Mouse (Mus musculus): ENCODE results near the gene Gmds. TPM values are rescaled to one million over a fixed set of nuclear protein-coding genes. Genes with fewer than 3 reads are reported as not detected.

Gmds gene
- polyA plus RNA-seq, 1 experiment from 2014 or later = 46.8 TPM

- 84% methylated on average over 8 of the region's 8 CpGs for WGBS
- no peaks in the 10 kb centered on the region for H3K27me3 ChIP-seq
- peaks cover 8% of the 10 kb centered on the region; the same call in 1 of the 2 replicates for H3K4me1 ChIP-seq
- no peak overlapping the region for H3K4me3 ChIP-seq
- H3K9me3 ChIP-seq = no peaks in the 10 kb centered on the region
- H3K4me2 ChIP-seq = no peak overlapping the region
- no peaks in the 10 kb centered on the region for H3K36me3 ChIP-seq
- no peak for ATAC-seq (ENCODE audit: insufficient number of reproducible peaks, low FRiP score, low TSS enrichment, low read depth)
- H3K27ac ChIP-seq = no peak overlapping the region
- no peak overlapping the region for H3K9ac ChIP-seq
These were observed 459.6 kb downstream of the Gmds start for GRCm38 (mm10) chr13:31878805-31879477.

- no peak overlapping the region for H3K4me2 ChIP-seq
- WGBS = 39% methylated on average over 4 of the region's 4 CpGs
- peaks cover 8% of the 10 kb centered on the region; the same call in 1 of the 2 replicates for H3K4me1 ChIP-seq
- no peak overlapping the region for H3K9ac ChIP-seq
- no peak overlapping the region for H3K27ac ChIP-seq
- no peak overlapping the region for H3K4me3 ChIP-seq
- H3K36me3 ChIP-seq = no peaks in the 10 kb centered on the region
- ATAC-seq (ENCODE audit: insufficient number of reproducible peaks, low FRiP score, low TSS enrichment, low read depth) = 0 out of 2 replicates have a peak, but pooled peaks have one; percentile 61
- no peaks in the 10 kb centered on the region for H3K9me3 ChIP-seq
- no peaks in the 10 kb centered on the region for H3K27me3 ChIP-seq
These were observed 461.5 kb downstream of the Gmds start for GRCm38 (mm10) chr13:31877061-31877460.

- no peak overlapping the region for H3K4me2 ChIP-seq
- peaks cover 8% of the 10 kb centered on the region; the same call in 1 of the 2 replicates for H3K4me1 ChIP-seq
- no peak overlapping the region for H3K27ac ChIP-seq
- H3K36me3 ChIP-seq = no peaks in the 10 kb centered on the region
- ATAC-seq (ENCODE audit: insufficient number of reproducible peaks, low FRiP score, low TSS enrichment, low read depth) = no peak
- no peaks in the 10 kb centered on the region for H3K27me3 ChIP-seq
- H3K9ac ChIP-seq = no peak overlapping the region
- no peaks in the 10 kb centered on the region for H3K9me3 ChIP-seq
- no peak overlapping the region for H3K4me3 ChIP-seq
- WGBS = 68% methylated on average over 3 of the region's 3 CpGs
These were observed 464.1 kb downstream of the Gmds start for GRCm38 (mm10) chr13:31874427-31874826.

- Histone ChIP-seq H3K4me2 (no peak overlapping the region), H3K9me3 (no peaks in the 10 kb centered on the region), H3K27me3 (no peaks in the 10 kb centered on the region), H3K4me3 (no peak overlapping the region), H3K27ac (no peak overlapping the region), H3K4me1 (peaks cover 8% of the 10 kb centered on the region; the same call in 1 of the 2 replicates), H3K36me3 (no peaks in the 10 kb centered on the region), H3K9ac (no peak overlapping the region)
- ATAC-seq (ENCODE audit: insufficient number of reproducible peaks, low FRiP score, low TSS enrichment, low read depth) = no peak
- WGBS = 77% methylated on average over 1 of the region's 1 CpGs
These were observed 465.3 kb downstream of the Gmds start for GRCm38 (mm10) chr13:31873269-31873668.

GRCm38 (mm10) chr13:31864786-31865185 lies 473.8 kb downstream of the Gmds start:
- no peak overlapping the region for H3K27ac ChIP-seq
- H3K9me3 ChIP-seq = no peaks in the 10 kb centered on the region
- WGBS = 82% methylated on average over 5 of the region's 5 CpGs
- no peaks in the 10 kb centered on the region for H3K36me3 ChIP-seq
- H3K9ac ChIP-seq = no peak overlapping the region
- H3K4me1 ChIP-seq = no peaks in the 10 kb centered on the region
- H3K27me3 ChIP-seq = no peaks in the 10 kb centered on the region
- ATAC-seq (ENCODE audit: insufficient number of reproducible peaks, low FRiP score, low TSS enrichment, low read depth) = no peak
- no peak overlapping the region for H3K4me3 ChIP-seq
- no peak overlapping the region for H3K4me2 ChIP-seq

GRCm38 (mm10) chr13:31863461-31863860 lies 475.1 kb downstream of the Gmds start:
- H3K27me3 ChIP-seq = no peaks in the 10 kb centered on the region
- no peak for ATAC-seq (ENCODE audit: insufficient number of reproducible peaks, low FRiP score, low TSS enrichment, low read depth)
- no peak overlapping the region for H3K4me3 ChIP-seq
- 52% methylated on average over 9 of the region's 9 CpGs for WGBS
- H3K9ac ChIP-seq = no peak overlapping the region
- H3K4me1 ChIP-seq = no peaks in the 10 kb centered on the region
- H3K27ac ChIP-seq = no peak overlapping the region
- H3K9me3 ChIP-seq = no peaks in the 10 kb centered on the region
- no peak overlapping the region for H3K4me2 ChIP-seq
- H3K36me3 ChIP-seq = no peaks in the 10 kb centered on the region

- no peaks in the 10 kb centered on the region for H3K36me3 ChIP-seq
- 87% methylated on average over 5 of the region's 5 CpGs for WGBS
- ATAC-seq (ENCODE audit: insufficient number of reproducible peaks, low FRiP score, low TSS enrichment, low read depth) = no peak
- H3K9ac ChIP-seq = no peak overlapping the region
- no peak overlapping the region for H3K27ac ChIP-seq
- H3K4me1 ChIP-seq = no peaks in the 10 kb centered on the region
- no peaks in the 10 kb centered on the region for H3K27me3 ChIP-seq
- H3K4me2 ChIP-seq = no peak overlapping the region
- no peaks in the 10 kb centered on the region for H3K9me3 ChIP-seq
- H3K4me3 ChIP-seq = no peak overlapping the region
These were observed 478.3 kb downstream of the Gmds start for GRCm38 (mm10) chr13:31860200-31860599.

- no peak for ATAC-seq (ENCODE audit: insufficient number of reproducible peaks, low FRiP score, low TSS enrichment, low read depth)
- no peaks in the 10 kb centered on the region for H3K9me3 ChIP-seq
- no peak overlapping the region for H3K4me2 ChIP-seq
- no peak overlapping the region for H3K27ac ChIP-seq
- no peaks in the 10 kb centered on the region for H3K27me3 ChIP-seq
- no peak overlapping the region for H3K9ac ChIP-seq
- WGBS = 27% methylated on average over 4 of the region's 4 CpGs
- H3K4me1 ChIP-seq = 0 out of 2 replicates have a peak, but pooled peaks cover 3% of the 10 kb centered on the region
- no peaks in the 10 kb centered on the region for H3K36me3 ChIP-seq
- H3K4me3 ChIP-seq = no peak overlapping the region
These were observed 484.5 kb downstream of the Gmds start for GRCm38 (mm10) chr13:31854000-31854399.

GRCm38 (mm10) chr13:31853564-31853963 lies 485.0 kb downstream of the Gmds start:
- Histone ChIP-seq H3K4me1 (0 out of 2 replicates have a peak, but pooled peaks cover 3% of the 10 kb centered on the region), H3K36me3 (no peaks in the 10 kb centered on the region), H3K27me3 (no peaks in the 10 kb centered on the region), H3K9ac (no peak overlapping the region), H3K4me2 (no peak overlapping the region), H3K9me3 (no peaks in the 10 kb centered on the region), H3K27ac (no peak overlapping the region), H3K4me3 (no peak overlapping the region)
- WGBS = 9% methylated on average over 2 of the region's 2 CpGs
- no peak for ATAC-seq (ENCODE audit: insufficient number of reproducible peaks, low FRiP score, low TSS enrichment, low read depth)

GRCm38 (mm10) chr13:31849258-31849971 lies 489.1 kb downstream of the Gmds start:
- ATAC-seq (ENCODE audit: insufficient number of reproducible peaks, low FRiP score, low TSS enrichment, low read depth) = no peak
- Histone ChIP-seq H3K4me3 (no peak overlapping the region), H3K4me1 (0 out of 2 replicates have a peak, but pooled peaks cover 3% of the 10 kb centered on the region), H3K4me2 (no peak overlapping the region), H3K9me3 (no peaks in the 10 kb centered on the region), H3K36me3 (no peaks in the 10 kb centered on the region), H3K27me3 (no peaks in the 10 kb centered on the region), H3K9ac (no peak overlapping the region), H3K27ac (no peak overlapping the region)
- WGBS = 19% methylated on average over 5 of the region's 5 CpGs

GRCm38 (mm10) chr13:31835802-31836201 lies 502.7 kb downstream of the Gmds start:
- ATAC-seq (ENCODE audit: insufficient number of reproducible peaks, low FRiP score, low TSS enrichment, low read depth) = no peak
- Histone ChIP-seq H3K9ac (no peak overlapping the region), H3K9me3 (no peaks in the 10 kb centered on the region), H3K27ac (no peak overlapping the region), H3K36me3 (no peaks in the 10 kb centered on the region), H3K4me3 (no peak overlapping the region), H3K4me1 (no peaks in the 10 kb centered on the region), H3K27me3 (peaks cover 5% of the 10 kb centered on the region; the same call in 1 of the 2 replicates), H3K4me2 (no peak overlapping the region)
- 83% methylated on average over 4 of the region's 4 CpGs for WGBS

- no peak for ATAC-seq (ENCODE audit: insufficient number of reproducible peaks, low FRiP score, low TSS enrichment, low read depth)
- H3K36me3 ChIP-seq = no peaks in the 10 kb centered on the region
- no peaks in the 10 kb centered on the region for H3K4me1 ChIP-seq
- no peaks in the 10 kb centered on the region for H3K9me3 ChIP-seq
- no peak overlapping the region for H3K27ac ChIP-seq
- WGBS = 48% methylated on average over 9 of the region's 9 CpGs
- no peak overlapping the region for H3K4me2 ChIP-seq
- 0 out of 2 replicates have a peak, but pooled peaks cover 2% of the 10 kb centered on the region for H3K27me3 ChIP-seq
- H3K4me3 ChIP-seq = no peak overlapping the region
- H3K9ac ChIP-seq = no peak overlapping the region
These were observed 508.2 kb downstream of the Gmds start for GRCm38 (mm10) chr13:31830332-31830731.

Measured in limb, embryonic 15.5 days (tissue).